Mouse (Mus musculus) limb, embryonic 13.5 days (tissue): ENCODE data around the gene Hs6st3. TPM values are rescaled to one million over a fixed set of nuclear protein-coding genes. Genes with fewer than 3 reads are reported as not detected.
A peak's percentile ranks its signal among the peaks of the same experiment; 100 is the strongest.

Source experiments
- ATAC-seq: fragments of 200-750 bp; cut with Nextera tagmentation; 2 replicates; pipeline ENCODE4 v1.8.0; 2017; ENCODE audit warnings: low read depth, moderate number of reproducible peaks, moderate TSS enrichment; ENCODE audit not compliant: low FRiP score
- H3K27ac ChIP-seq: fragments of 300-500 bp; sonication (generic); 2 replicates; pipeline ENCODE4 v1.5.1; 2015; ENCODE audit warnings: inconsistent platforms, mild to moderate bottlenecking, moderate library complexity
- H3K27me3 ChIP-seq: fragments of 300-500 bp; sonication (generic); 2 replicates; pipeline ENCODE4 v1.6.1; 2015; ENCODE audit warnings: mild to moderate bottlenecking, inconsistent platforms
- H3K36me3 ChIP-seq: fragments of 300-500 bp; sonication (generic); 2 replicates; pipeline ENCODE4 v1.6.1; 2015; ENCODE audit warnings: inconsistent platforms, mild to moderate bottlenecking, moderate library complexity
- H3K4me1 ChIP-seq: fragments of 300-500 bp; sonication (generic); 2 replicates; pipeline ENCODE4 v1.6.1; 2015; ENCODE audit warnings: inconsistent platforms
- H3K4me2 ChIP-seq: fragments of 300-500 bp; sonication (generic); replicated peaks from 2 replicates; pipeline ENCODE4 v1.6.1; 2015; ENCODE audit warnings: inconsistent platforms, mild to moderate bottlenecking, moderate library complexity
- H3K4me3 ChIP-seq: fragments of 300-500 bp; sonication (generic); 2 replicates; pipeline ENCODE4 v1.5.1; 2015; ENCODE audit warnings: moderate library complexity, mild to moderate bottlenecking, inconsistent platforms
- H3K9ac ChIP-seq: fragments of 300-500 bp; sonication (generic); 2 replicates; pipeline ENCODE4 v1.6.1; 2015; ENCODE audit warnings: mild to moderate bottlenecking, inconsistent platforms
- H3K9me3 ChIP-seq: fragments of 300-500 bp; sonication (generic); 2 replicates; pipeline ENCODE4 v1.6.1; 2016; ENCODE audit warnings: inconsistent platforms
- WGBS: fragments of 180-500 bp; shearing (Covaris S2); methylation state at CpG from one replicate; pipeline ENCODE4 v1.1.7; 2015; 5-methylcytosine and 5-hydroxymethylcytosine counted together
- polyA plus RNA-seq: library from polyadenylated mRNA; unstranded; fragments of >200 nt; fragmentation: Nextera tagmentation; extraction: Ambion mirVana; gene quantifications from 2 replicates; pipeline ENCODE4 v1.2.1, GENCODE M21; 2015

Hs6st3 gene
- polyA plus RNA-seq, 1 experiment from 2014 or later, result 0.24 TPM

DNA sequence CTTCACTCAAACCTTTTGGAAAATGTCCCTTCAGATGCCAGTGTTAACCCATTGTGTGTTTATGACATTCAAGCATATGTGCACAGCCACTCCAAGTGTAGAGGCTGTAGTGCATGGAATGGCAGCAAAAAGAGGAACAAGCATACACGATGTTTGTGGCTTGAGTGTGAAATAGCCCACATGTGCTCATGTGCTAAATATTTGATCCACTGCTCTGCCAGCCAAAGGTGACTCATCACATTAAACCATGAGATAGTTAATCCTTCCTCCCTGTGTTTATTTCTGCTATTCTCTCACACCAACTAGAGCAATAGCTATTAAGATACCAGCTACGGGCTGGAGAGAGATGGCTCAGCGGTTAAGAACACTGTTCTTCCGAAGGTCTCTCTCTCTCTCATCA is 223.3 kb downstream of the Hs6st3 start:
- Histone ChIP-seq H3K4me1 (no peaks in the 10 kb centered on the region), H3K9ac (no peak overlapping the region), H3K4me2 (no peak overlapping the region), H3K36me3 (no peaks in the 10 kb centered on the region), H3K27me3 (no peaks in the 10 kb centered on the region), H3K27ac (no peak overlapping the region), H3K4me3 (no peak overlapping the region), H3K9me3 (no peaks in the 10 kb centered on the region)
- 92% methylated on average over 4 of the region's 4 CpGs for WGBS
- no peak for ATAC-seq

DNA sequence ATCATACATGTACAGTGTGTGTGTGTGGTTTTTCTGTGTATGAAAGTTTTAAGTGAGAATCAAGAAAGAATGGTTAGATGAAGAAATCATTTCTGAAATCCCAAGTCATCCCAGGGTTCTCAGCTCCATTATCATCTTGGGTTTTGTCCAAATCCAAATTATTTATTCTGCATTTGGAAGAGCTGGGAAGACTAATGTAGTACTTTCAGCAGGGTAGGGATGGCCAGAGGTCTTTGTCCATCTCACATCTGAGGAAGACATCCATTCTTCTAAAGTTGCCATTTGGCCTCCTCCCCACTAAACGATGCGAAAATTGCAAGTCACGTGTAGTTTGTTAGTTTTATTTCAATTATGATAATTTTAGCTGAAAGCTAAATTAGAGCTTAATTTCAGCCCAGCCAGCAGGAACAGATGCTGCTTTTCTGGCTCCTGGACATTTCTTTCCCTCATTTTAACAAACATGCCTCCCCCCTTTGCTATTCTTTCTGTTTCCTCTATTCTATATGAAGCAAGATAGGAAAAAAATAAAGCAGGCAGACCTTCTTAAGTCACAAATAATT is 229.8 kb downstream of the Hs6st3 start:
- Histone ChIP-seq H3K9me3 (no peaks in the 10 kb centered on the region), H3K27me3 (no peaks in the 10 kb centered on the region), H3K4me1 (no peaks in the 10 kb centered on the region), H3K9ac (no peak overlapping the region), H3K36me3 (no peaks in the 10 kb centered on the region), H3K4me3 (no peak overlapping the region), H3K27ac (no peak overlapping the region), H3K4me2 (no peak overlapping the region)
- ATAC-seq, result no peak
- 78% methylated on average over 3 of the region's 3 CpGs for WGBS

DNA sequence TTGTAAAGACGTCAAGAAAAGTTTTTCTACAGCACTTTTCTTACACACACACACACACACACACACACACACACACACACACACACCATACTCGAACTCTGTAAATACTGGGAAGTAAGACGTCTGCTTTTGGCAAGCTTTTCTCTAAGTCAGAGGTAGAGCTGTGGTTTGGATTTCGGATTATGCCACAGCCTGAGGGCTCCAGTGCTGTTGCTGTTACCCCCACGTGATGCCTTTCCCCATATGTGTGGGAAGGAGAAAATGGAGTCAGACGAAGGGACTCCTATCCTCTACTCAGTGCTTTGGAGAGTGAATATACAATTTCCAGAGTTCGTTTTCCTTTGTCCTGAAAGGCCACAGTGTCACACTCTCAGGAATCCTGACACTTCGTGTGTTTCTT is 231.1 kb downstream of the Hs6st3 start:
- no peak for ATAC-seq
- H3K4me2 ChIP-seq, result no peak overlapping the region
- no peak overlapping the region for H3K9ac ChIP-seq
- no peaks in the 10 kb centered on the region for H3K27me3 ChIP-seq
- no peak overlapping the region for H3K4me3 ChIP-seq
- 70% methylated on average over 8 of the region's 8 CpGs for WGBS
- no peak overlapping the region for H3K27ac ChIP-seq
- no peaks in the 10 kb centered on the region for H3K9me3 ChIP-seq
- H3K4me1 ChIP-seq, result no peaks in the 10 kb centered on the region
- H3K36me3 ChIP-seq, result no peaks in the 10 kb centered on the region

DNA sequence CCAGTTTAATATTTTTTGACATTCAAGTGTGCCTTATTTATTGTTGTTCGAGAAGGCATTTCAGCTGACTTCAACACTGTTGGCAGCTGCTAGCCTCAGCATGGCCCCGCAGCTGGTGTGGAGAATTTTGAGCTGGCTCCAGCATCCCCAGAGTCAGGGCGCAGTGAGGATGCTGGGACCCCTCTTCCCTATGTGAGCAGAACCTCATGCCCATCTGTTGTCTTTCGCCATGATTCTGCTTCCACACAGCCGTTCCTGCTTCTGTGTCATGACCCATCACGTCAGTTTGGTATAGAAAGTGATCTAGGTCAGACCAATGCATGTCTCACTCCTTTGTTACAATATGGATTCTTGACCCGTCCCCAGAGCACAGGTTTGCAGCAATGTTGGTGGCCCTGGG is 231.9 kb downstream of the Hs6st3 start:
- Histone ChIP-seq H3K27me3 (no peaks in the 10 kb centered on the region), H3K4me2 (no peak overlapping the region), H3K9me3 (no peaks in the 10 kb centered on the region), H3K9ac (no peak overlapping the region), H3K4me3 (no peak overlapping the region), H3K36me3 (no peaks in the 10 kb centered on the region), H3K4me1 (no peaks in the 10 kb centered on the region), H3K27ac (no peak overlapping the region)
- ATAC-seq, result no peak
- WGBS, result 88% methylated on average over 7 of the region's 7 CpGs

DNA sequence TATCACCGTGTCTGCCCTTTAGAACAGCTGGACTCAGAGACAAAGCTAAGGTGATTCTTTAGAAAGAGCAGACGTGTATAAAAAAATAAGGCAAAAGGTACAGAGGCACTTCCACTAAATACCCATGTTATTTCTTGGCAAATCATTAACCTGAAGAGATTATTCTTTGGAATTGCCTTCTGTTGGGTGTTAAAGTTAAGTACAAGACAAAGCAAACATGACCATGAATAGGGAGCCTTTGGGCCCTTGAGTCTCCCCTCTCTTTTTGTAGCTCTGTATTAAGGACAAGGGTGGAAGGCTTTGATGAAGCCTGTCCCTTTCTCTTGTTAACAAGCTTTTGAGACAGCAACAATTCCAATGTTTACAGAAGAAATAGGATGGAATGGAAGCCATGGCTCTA is 241.2 kb downstream of the Hs6st3 start:
- no peak for ATAC-seq
- Histone ChIP-seq H3K27me3 (no peaks in the 10 kb centered on the region), H3K27ac (no peak overlapping the region), H3K9me3 (no peaks in the 10 kb centered on the region; the same call in 1 of the 2 replicates), H3K36me3 (no peaks in the 10 kb centered on the region), H3K4me1 (no peaks in the 10 kb centered on the region), H3K4me3 (no peak overlapping the region), H3K9ac (no peak overlapping the region), H3K4me2 (no peak overlapping the region)
- WGBS, result 85% methylated on average over 2 of the region's 2 CpGs

DNA sequence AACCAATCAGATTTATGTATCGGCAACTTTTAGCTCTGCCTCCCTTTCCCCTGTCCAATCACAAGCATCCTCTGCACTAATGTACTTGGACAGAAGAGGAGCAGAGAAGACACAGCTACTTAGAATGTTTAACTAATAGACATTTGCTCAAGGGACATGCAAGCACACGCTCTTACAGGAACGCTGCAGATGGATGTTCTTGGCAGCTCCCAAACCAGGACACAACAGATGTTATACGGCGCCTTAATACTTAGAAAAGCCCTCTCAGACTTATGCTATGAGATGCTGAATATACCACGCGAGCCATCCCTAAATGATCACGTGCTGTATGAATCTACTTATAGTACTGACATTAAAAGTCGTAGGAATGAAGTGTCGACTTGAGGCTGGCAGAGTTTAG is 263.5 kb downstream of the Hs6st3 start:
- no peaks in the 10 kb centered on the region for H3K9me3 ChIP-seq
- H3K27me3 ChIP-seq, result no peaks in the 10 kb centered on the region
- H3K4me2 ChIP-seq, result no peak overlapping the region
- 92% methylated on average over 10 of the region's 10 CpGs for WGBS
- ATAC-seq, result no peak
- H3K9ac ChIP-seq, result no peak overlapping the region
- H3K27ac ChIP-seq, result no peak overlapping the region
- no peaks in the 10 kb centered on the region for H3K4me1 ChIP-seq
- no peak overlapping the region for H3K4me3 ChIP-seq
- H3K36me3 ChIP-seq, result no peaks in the 10 kb centered on the region

DNA sequence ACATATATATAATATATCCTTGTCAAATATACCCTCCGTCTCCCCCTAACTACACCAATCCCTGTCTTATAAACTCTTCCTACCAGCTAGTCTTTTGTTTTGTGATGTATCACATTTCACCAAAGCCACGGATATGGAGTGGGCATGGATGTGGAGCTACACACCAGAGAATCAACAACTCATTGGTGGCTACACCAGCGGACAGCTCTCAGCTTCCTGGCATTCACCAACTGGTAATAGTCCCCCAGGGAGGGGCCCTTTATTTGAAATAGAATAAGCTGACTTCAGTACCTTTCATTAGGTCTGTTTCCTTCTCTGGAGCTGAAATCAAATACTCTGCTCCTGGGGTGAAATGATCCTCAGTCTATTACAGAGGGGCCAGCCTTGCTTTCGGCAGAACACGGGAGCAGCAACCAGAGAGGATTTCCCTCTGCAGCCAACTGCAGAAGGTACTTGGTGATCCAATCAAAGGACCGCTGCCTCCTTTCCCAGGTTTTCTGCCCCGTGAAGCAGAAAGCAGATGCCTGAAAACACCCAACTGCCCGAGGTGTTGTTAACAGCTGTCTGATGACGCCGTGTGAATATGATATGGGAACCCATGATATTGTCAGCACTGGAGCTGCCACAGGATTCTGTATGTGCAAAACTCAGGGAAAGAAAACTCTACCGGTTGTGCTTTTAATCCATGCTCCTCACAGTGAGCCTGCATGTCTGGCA is 271.4 kb downstream of the Hs6st3 start:
- ATAC-seq, result peak; percentile 64
- no peak overlapping the region for H3K27ac ChIP-seq
- H3K9me3 ChIP-seq, result no peaks in the 10 kb centered on the region
- peak overlapping the region; percentile 30 for H3K4me2 ChIP-seq
- H3K4me3 ChIP-seq, result no peak overlapping the region
- WGBS, result 39% methylated on average over 11 of the region's 11 CpGs
- H3K9ac ChIP-seq, result no peak overlapping the region
- H3K27me3 ChIP-seq, result no peaks in the 10 kb centered on the region
- H3K4me1 ChIP-seq, result peaks cover 8% of the 10 kb centered on the region
- no peaks in the 10 kb centered on the region for H3K36me3 ChIP-seq

DNA sequence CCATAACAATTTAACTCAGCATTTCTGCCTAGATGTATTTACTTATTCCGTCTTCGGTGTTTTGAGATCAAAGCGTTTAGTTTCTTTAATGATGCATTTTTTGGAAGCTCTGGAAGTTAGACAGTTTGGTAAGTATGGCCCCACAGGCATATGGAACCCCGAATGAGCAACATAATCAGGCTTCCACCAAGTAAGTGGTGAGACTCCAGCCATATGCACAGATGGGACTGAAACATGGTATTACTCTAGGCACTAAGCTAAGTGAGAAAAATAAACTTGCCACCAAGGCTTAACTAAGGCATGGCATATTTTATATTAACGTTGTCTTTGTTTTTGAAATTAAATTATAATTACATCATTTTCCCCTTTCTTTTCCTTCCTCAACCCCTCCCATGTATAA is 284.8 kb downstream of the Hs6st3 start:
- no peaks in the 10 kb centered on the region for H3K4me1 ChIP-seq
- no peak overlapping the region for H3K4me3 ChIP-seq
- H3K9me3 ChIP-seq, result no peaks in the 10 kb centered on the region
- ATAC-seq, result no peak
- no peak overlapping the region for H3K9ac ChIP-seq
- H3K27me3 ChIP-seq, result no peaks in the 10 kb centered on the region
- H3K4me2 ChIP-seq, result no peak overlapping the region
- whole genome bisulfite sequencing, result 88% methylated on average over 5 of the region's 5 CpGs
- H3K36me3 ChIP-seq, result no peaks in the 10 kb centered on the region
- H3K27ac ChIP-seq, result no peak overlapping the region

DNA sequence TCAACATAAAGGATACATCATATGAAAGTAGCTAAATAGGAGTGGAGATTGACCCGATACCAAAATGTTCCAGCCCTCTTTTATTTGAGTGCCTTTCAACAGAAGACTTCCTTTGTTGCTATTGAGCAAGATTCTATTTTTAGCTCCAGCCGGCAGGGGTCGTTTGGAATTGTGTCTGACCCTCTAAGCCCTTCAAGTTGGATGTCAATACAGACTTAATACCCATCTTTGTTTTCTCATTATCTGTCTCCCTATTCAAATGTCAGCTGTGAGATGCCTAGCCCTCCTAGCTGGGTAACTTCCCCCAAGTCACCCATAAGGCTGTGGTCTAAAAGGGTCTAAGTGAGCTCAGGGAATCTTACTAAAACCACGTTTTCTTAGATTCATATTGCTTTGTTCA is 312.3 kb downstream of the Hs6st3 start:
- H3K9ac ChIP-seq, result no peak overlapping the region
- no peak overlapping the region for H3K27ac ChIP-seq
- ATAC-seq, result no peak
- 51% methylated on average over 4 of the region's 4 CpGs for WGBS
- no peak overlapping the region for H3K4me2 ChIP-seq
- no peaks in the 10 kb centered on the region for H3K4me1 ChIP-seq
- H3K36me3 ChIP-seq, result no peaks in the 10 kb centered on the region
- H3K9me3 ChIP-seq, result no peaks in the 10 kb centered on the region
- no peaks in the 10 kb centered on the region for H3K27me3 ChIP-seq
- H3K4me3 ChIP-seq, result no peak overlapping the region

DNA sequence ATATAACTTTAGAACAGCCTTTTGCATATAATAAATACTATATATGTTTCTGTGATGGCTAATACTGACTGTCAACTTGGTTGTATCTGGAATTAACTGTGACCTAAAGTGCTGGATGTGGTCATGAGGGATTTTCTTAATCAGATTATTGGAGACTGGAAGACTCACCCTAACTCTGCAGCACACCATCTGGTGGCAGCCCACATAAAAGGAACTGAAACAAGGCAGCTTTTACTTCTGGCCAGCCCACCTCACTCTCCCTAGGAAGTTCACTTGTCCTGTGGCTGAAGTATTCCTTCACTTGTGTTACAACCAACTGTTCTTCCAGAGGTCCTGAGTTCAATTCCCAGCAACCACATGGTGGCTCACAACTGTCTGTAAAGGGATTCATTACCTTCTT is 313.5 kb downstream of the Hs6st3 start:
- Histone ChIP-seq H3K4me2 (no peak overlapping the region), H3K9me3 (no peaks in the 10 kb centered on the region), H3K4me1 (no peaks in the 10 kb centered on the region), H3K27me3 (no peaks in the 10 kb centered on the region), H3K4me3 (no peak overlapping the region), H3K27ac (no peak overlapping the region), H3K36me3 (no peaks in the 10 kb centered on the region), H3K9ac (no peak overlapping the region)
- no peak for ATAC-seq

DNA sequence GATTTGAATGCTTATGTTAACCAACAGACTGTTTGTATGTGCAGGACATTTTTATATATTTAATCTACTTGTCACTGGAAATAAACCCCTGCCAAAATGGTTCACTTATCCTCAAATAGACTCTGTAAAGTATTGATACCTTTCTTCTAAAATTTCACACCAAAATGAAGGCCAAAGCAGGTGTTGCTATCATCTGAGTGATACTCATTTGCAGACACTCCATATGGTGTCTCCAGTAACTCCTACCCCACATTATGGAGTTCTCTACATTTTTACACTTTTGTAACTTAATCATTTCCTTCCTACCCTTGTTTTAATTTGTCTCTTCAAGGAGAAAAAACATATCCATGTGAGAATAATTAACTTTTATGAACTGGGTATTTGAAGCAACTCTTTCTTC is 314.2 kb downstream of the Hs6st3 start:
- no peaks in the 10 kb centered on the region for H3K36me3 ChIP-seq
- H3K4me1 ChIP-seq, result no peaks in the 10 kb centered on the region
- H3K9me3 ChIP-seq, result no peaks in the 10 kb centered on the region
- H3K27ac ChIP-seq, result no peak overlapping the region
- no peak overlapping the region for H3K4me3 ChIP-seq
- no peak overlapping the region for H3K4me2 ChIP-seq
- no peak for ATAC-seq
- H3K9ac ChIP-seq, result no peak overlapping the region
- H3K27me3 ChIP-seq, result no peaks in the 10 kb centered on the region

DNA sequence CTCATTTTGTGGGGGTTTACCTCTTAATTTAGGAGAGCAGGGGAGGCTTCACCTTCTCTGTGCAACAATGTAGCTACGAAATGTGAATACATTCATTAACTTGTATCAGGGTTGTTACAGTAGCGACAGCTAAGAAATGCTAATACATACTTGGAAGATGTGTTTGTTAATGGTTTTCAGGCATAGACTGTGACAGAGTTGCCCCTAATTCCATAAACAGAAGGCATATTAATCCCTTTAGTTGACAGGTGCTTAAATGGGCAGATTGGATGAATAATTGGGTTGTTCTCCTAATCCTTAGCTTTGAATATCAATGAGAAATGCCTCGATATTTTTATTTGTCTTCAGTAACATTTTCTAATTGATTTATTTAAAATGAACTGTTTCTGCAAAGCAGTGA is 314.7 kb downstream of the Hs6st3 start:
- no peaks in the 10 kb centered on the region for H3K9me3 ChIP-seq
- H3K36me3 ChIP-seq, result no peaks in the 10 kb centered on the region
- H3K9ac ChIP-seq, result no peak overlapping the region
- no peaks in the 10 kb centered on the region for H3K4me1 ChIP-seq
- no peak overlapping the region for H3K27ac ChIP-seq
- no peaks in the 10 kb centered on the region for H3K27me3 ChIP-seq
- H3K4me2 ChIP-seq, result no peak overlapping the region
- WGBS, result 61% methylated on average over 3 of the region's 3 CpGs
- no peak for ATAC-seq
- no peak overlapping the region for H3K4me3 ChIP-seq

DNA sequence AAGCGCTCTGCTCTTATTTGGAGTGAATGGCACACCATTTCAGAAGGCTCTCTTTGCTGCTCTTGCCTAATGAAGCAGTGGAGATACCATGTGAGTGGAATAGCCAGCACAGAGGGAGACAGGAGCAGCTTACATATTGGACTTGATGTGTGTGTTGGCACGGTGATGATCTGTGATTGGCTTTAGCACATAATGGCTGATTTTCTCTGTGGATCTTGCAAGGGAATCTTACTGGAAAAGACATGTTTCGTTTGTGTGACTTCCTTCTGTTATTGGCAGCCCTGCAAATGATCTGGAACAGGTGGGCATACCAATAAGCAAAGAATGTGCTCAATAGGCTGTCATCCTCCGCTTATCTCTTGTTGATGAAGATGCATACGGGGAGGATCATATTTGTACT is 326.2 kb downstream of the Hs6st3 start:
- 87% methylated on average over 5 of the region's 5 CpGs for WGBS
- no peaks in the 10 kb centered on the region for H3K27me3 ChIP-seq
- no peak overlapping the region for H3K4me2 ChIP-seq
- H3K9ac ChIP-seq, result no peak overlapping the region
- ATAC-seq, result no peak
- no peak overlapping the region for H3K27ac ChIP-seq
- no peak overlapping the region for H3K4me3 ChIP-seq
- H3K36me3 ChIP-seq, result no peaks in the 10 kb centered on the region
- no peaks in the 10 kb centered on the region for H3K9me3 ChIP-seq
- no peaks in the 10 kb centered on the region for H3K4me1 ChIP-seq
